Mouse (Mus musculus) spleen, postnatal 10 days (tissue): ENCODE measurements around the gene Stk10.
"Not testable (repeated sequence)": the region's sequence is repeated elsewhere in the genome, so short reads cannot be mapped to it uniquely, and the experiment has no call there.

Experiments
- DNase-seq, 2 experiments: peaks; one replicate each; pipeline ENCODE4 v3.0.0; 2021 to 2022; ENCODE audit warnings: low spot score in 2 of 2

The Stk10 gene

DNA sequence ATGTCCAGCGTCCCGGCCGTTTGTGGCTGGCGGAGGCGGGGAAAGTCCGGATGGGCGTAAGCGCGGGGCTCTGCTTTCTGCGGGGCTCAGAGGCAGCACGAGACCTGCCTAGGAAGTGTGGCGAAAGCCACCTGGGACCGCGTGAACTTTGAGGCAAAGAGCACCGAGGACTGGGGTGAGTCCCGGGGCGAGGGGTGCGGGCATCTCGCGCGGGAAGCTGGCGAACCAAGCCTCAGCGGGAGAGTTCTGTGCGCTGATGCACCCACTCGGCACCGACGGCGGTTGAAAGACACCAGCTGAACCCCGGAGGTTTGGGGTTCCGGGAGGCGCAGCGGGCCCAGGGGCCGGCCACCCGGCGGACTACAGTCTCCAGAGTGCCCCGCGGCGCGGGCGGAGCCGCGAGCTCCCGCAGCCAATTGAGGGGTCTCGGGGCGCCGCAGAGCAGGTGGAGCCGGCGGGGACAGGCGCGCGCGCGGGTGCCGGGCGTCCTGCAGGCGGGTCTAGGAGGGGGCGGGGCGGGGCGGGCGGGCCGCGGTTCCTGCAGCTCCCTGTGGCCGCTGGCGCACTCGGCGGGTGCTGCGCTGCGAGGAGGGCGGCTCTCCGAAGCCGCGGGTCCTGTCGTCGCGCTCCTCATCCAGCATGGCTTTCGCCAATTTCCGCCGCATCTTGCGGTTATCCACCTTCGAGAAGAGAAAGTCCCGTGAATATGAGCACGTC lies at the start of gene Stk10:
TSS of gene Stk10 (plus strand) at position 541 of the 717 bp plus-strand sequence.
- peak; percentile 72 to 89 for DNase-seq

DNA sequence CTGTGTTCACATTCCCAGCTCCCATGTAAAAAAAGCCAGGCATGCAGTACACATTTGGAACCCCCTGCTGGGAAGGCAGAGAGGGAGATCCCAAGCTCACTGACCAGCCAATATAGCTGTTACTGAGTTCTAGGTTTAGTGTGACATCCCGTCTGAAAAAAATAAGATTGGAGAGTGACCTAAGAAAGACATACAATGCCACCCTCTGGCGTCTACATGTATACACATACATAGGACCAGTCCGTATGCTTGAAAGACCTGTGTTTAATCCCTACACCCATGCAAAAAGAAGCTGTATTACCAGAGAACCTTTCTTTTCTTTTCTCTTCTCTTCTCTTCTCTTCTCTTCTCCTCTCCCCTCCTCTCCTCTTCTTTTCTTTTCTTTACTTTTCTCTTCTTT lies 47.8 kb upstream of the Stk10 start:
- no peak for DNase-seq

DNA sequence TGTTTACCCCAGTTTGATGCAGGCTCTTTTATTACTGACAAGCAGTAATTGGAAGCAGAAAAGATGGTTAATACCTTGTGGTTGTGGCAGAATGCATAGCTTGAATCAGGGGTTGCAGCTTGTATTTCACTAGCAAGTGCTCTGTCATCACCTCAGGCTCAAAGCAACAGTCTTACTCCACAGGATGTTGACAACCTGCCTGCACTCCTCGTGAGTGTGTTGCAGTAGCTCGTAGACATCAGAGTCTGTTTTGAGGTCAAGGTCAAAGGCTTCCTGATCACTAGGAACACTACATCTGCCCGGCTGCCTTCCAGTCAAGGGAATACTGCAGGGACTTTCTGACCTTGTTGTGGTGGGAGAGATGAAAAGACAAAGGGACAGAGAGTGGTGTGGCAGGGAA lies 46.5 kb upstream of the Stk10 start:
- no peak for DNase-seq

- DNase-seq = no peak
These were observed 45.6 kb upstream of the Stk10 start for GRCm38 (mm10) chr11:32487501-32487900.

DNA sequence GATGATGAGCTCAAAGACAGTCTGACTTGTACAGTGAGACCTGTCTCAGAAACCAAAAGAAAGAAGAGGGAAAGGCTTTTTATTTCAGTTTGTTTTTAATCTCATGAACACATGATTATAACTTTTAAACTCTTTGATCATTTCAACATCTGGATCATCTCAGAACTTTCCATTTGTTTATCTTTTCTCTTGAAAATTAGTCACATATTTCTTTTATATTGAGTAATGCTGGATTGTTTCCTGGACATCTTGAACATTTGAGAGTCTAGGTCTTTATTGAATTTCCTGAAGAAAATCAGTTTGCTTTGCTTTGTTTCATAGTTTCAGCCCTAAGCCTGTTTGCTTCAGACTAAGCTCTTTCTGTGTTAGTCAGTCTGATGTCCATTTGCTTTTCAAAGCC lies 44.8 kb upstream of the Stk10 start:
- no peak for DNase-seq

DNA sequence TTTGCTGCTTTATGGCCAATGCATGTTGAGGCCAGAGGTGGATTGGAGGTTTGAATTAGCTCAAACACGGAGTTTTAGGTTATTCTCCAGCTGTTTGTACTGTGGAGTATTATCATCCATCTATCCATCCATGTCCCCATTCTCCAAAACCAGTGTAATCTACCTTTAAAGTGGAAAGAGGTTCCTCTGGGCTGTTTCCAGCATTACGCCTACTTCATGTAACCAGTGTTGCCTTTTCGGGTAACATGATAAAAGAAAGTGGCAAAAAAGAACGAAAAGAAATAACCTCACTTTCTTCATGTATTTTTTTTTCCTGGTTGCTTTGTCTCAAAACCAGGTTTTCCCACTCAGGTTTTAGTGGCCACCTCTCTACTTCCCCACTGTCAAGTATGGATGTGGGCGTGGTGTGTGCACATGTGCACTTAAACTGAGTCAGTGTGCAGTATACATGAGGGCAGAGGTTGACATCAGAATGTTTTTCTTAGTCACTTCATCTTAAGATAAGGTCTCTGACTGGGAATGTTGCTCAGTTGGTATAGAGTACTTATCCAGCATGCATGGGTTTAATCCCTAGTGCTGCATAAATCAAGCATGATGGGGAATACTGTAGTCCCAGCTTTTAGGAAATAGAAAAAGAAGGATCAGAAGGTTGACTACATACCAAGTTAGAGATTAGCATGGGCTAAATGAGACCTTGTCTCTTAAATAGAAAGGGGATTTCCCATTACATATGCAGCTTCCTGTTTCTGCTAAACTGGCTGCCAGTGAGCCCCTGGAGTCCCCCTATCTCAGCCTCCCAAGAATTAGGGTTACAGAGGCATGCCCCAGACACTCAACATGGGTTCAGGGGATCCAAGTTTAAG lies 44.1 kb upstream of the Stk10 start:
- peak in 1 of 2 experiments; percentile 19 for DNase-seq

- DNase-seq = no peak
These were observed 42.0 kb upstream of the Stk10 start for GRCm38 (mm10) chr11:32491079-32491478.

DNA sequence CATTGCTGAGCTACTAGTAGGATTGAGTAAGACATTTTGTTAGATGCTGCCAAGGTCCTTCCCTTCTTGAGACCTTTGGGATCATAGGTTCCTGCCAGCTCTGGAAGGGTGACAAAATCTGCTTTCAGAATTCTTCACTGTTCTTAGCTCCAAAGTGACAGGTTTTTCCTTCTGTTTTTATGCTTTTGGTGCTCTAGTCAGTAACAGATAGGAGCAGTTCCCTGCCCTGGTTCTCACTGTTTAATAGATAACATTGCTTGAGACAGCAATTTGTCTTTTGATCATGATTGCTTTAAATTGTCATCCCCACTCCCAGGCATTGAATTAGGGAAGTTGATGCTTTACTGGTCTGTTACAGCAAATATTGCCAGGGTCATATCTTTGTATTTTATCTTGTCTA lies 39.8 kb upstream of the Stk10 start:
- no peak for DNase-seq

- DNase-seq = no peak
These were observed 37.8 kb upstream of the Stk10 start for GRCm38 (mm10) chr11:32495283-32495682.

DNA sequence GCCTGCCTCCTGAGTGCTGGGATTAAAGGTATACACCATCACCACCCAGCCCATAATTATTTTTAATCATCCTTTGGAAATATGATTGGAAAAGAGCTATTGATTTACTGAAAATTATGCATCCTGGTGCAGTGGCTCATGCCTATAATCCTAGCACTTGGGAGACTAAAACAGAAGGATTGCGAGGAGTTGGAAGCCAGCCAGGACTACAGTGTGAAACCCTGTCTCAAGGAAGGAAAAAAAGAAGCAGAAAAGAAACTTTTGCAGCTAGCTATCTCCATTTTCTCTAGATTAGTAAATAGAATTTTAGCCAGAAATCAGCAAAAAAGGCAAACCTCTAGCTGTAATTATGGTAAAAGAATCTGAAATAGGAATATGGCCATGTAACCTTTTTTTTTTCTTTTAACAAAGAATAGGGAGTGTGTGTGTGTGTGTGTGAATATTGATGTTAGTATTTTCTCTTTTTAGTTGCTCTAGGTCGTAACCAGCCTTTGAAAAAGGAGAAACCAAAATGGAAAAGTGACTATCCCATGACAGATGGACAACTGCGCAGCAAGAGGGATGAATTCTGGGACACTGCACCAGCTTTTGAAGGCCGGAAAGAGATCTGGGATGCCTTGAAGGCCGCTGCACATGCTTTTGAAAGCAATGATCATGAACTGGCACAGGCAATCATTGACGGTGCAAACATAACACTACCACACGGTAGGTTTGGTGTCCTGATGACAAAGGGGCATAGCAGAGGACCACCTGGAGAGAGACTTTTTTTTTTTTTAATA lies 34.2 kb upstream of the Stk10 start:
- DNase-seq = no peak

GRCm38 (mm10) chr11:32499931-32500330 lies 33.2 kb upstream of the Stk10 start:
- DNase-seq = peak in 1 of 2 experiments; percentile 28

GRCm38 (mm10) chr11:32503711-32504110 lies 29.4 kb upstream of the Stk10 start:
- DNase-seq = no peak

- no peak for DNase-seq
These were observed 27.9 kb upstream of the Stk10 start for GRCm38 (mm10) chr11:32505091-32505739.

DNA sequence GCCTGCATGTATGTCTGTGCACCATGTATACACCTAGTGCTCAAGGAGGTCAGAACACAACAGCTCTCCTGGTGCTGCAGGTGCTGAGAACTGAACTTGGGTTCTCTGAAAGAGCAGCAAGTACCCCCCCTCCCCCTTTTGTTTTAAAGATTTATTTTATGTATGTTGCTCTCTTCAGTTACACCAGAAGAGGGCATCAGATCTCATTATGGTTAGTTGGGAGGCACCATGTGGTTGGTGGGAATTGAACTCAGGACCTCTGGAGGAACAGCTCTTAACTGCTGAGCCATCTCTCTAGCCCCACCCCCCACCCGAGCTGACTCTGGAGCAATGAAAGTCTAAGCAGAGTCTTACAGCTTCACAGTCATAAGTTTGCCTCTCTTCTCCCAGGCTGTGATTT lies 22.2 kb upstream of the Stk10 start:
- DNase-seq = no peak

GRCm38 (mm10) chr11:32514853-32515252 lies 18.3 kb upstream of the Stk10 start:
- DNase-seq = not testable (repeated sequence)

- no peak for DNase-seq
These were observed 17.0 kb upstream of the Stk10 start for GRCm38 (mm10) chr11:32516091-32516490.

DNA sequence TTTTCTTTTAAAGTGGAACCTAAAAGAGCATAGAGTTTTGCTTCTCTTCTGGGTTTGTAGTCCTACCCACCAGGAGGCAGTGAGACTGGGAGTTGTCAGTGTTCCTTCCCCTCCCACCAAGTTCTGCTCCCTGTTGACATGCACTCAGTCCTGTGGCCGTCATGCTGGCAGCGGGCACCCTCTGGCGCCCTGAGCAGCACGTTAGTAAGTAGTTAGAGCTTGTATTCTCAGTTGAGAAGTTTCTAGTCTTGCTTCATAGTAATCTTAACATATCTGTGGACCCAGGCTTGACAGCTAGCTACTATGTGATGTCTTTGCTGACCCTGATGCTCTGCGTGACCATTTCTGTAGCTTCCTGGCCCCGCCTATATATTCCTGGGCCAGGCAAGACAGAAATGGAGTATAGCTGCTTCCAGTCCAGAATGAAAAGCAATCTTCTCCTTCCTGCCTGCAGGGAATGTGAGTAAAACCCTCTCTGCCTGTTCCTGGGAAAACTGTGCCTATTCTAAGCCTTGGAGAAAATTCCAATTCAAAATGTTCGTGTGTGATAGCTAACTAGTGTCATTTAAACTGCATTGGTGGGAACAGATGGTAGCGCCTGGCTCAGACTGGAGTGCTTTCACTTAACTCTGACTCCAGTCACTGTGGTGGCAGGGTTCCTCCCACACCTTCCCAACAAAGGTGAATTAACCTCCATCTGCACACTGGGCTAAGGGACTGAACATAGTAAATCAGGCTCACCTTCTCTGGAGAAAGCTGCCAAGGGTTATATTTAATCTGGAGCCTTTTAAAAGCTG lies 16.0 kb upstream of the Stk10 start:
- DNase-seq = no peak

- DNase-seq = no peak
These were observed 14.3 kb upstream of the Stk10 start for GRCm38 (mm10) chr11:32518770-32519169.

DNA sequence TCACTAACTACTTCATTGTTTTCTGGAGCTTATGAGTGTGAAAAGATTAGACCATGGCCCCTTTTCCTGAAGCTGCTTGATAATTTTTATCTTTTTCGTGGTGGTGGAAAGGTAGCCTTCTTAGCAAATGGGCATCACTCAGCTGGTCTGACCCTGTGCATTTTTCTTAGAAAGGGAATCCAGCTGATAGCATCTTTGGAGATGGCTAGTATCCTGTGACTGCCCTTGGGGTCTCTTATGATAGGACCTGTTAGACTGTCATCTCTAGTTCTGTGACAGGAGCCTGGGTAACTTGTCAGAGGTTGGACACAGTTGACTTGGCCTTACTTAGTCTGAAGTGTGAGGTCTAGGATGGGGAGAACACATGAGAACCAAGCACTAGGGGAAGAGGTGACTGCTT lies 13.8 kb upstream of the Stk10 start:
- DNase-seq = no peak

GRCm38 (mm10) chr11:32521246-32521645 lies 11.9 kb upstream of the Stk10 start:
- no peak for DNase-seq
